Mouse (Mus musculus): ENCODE results near the gene Gm21704.
"Not testable (repeated sequence)": the region's sequence is repeated elsewhere in the genome, so short reads cannot be mapped to it uniquely, and the experiment has no call there.

Gene Gm21704

DNA sequence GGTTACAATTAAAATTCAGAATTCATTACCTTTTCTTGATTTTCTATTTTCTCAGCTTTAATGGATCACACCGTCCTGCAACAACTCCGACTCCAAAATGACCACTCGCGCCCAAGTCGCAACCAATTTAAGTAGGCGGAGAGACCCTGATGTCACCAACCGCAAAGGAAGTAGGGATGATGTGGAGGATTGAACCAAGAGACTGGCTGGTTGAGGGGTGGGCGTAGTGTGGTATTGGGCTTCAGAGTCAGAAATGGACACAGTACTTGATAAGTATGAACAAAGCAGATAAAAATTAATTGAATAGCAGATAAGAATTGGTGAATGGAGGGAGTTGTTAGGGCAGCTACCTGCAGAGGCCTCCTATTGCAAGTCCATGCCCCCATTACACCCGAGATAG is at the start of gene Gm21704, which contains the start of gene Gm21708:
Gm21704 (minus strand) TSS at position 101 of the 400 bp plus-strand sequence.
Gm21708 (minus strand) TSS at position 101 of the 400 bp plus-strand sequence.
- not testable (repeated sequence) for DNase-seq (ENCODE audit: low spot score)

- not testable (repeated sequence) for DNase-seq (ENCODE audit: low spot score)
Observed at GRCm38 (mm10) chrY:3345229-3345628, 64.7 kb downstream of the Gm21704 start, which contains the start of gene Gm21693. TSS of gene Gm21693 (minus strand) at chrY:3345329.

- DNase-seq (ENCODE audit: low spot score): peak; percentile 12
Observed at GRCm38 (mm10) chrY:3340661-3341060, 69.3 kb downstream of the Gm21704 start.
